Mouse (Mus musculus): ENCODE measurements at regions not wholly inside any gene's neighbourhood (a gene's known extent, or its start where the extent isn't known, plus 50 kb on each side); places are given as distances from the start of the nearest gene placed in this dataset.

- TF ChIP-seq GATA1 (IDR thresholded peaks at IDR 0.05; ENCODE audit: borderline replicate concordance, low read length) (no peak), FLI1 (IDR thresholded peaks at IDR 0.05; ENCODE audit: low read length) (no peak)
These were observed 123.7 kb upstream of the P2ry1 start for GRCm38 (mm10) chr3:60878880-60879279.

Measured in megakaryocyte, embryonic 14.5 days (primary cell).